ENCODE assay signal across 21 mouse cellular contexts in genomic region chr11:90088473-90088872, GRCm38 (mm10). TPM values are rescaled to one million over a fixed set of nuclear protein-coding genes. Genes with fewer than 3 reads are reported as not detected.
DNase-seq lines count a peak whose midpoint lies in the region; ATAC-seq and TF ChIP-seq lines count a peak whose summit lies in the region.
"Had no signal": no experiment of that assay in that cellular context is flagged by ENCODE, and none has a peak within 500 bp of the region (broad histone marks: within the 10 kb centered on the region; RNA-seq: fewer than 3 reads in every experiment).

No protein-coding gene starts in this region.

- no peak overlapping the region for H3K4me2 ChIP-seq in forebrain, embryonic 14.5 days (ENCODE audit: low read length)
- H3K4me2 ChIP-seq: embryonic facial prominence, embryonic 13.5 days; forebrain, embryonic 13.5 days; heart, embryonic 15.5 days; hindbrain, embryonic 14.5 days; intestine, embryonic 15.5 days had no signal

- H3K27me3 ChIP-seq in heart, adult 2 months (ENCODE audit: control insufficient read depth, insufficient read depth, low read length), result no peaks in the 10 kb centered on the region
- H3K27me3 ChIP-seq in MEL (ENCODE audit: control insufficient read depth in 1 of 2, insufficient read depth in 2 of 2, low read length in 2 of 2), result no peaks in the 10 kb centered on the region; a peak in 1 of 4 replicates
- H3K27me3 ChIP-seq in forebrain, embryonic 14.5 days (replicated peaks; ENCODE audit: control insufficient read depth, insufficient read depth, low read length), result no peaks in the 10 kb centered on the region
- H3K27me3 ChIP-seq: forebrain, embryonic 13.5 days; heart, embryonic 15.5 days; intestine, embryonic 15.5 days had no signal

- 48% methylated on average over 4 of the region's 4 CpGs for WGBS in heart, adult 2 months
- WGBS in forebrain, embryonic 14.5 days, result 86% methylated on average over 4 of the region's 4 CpGs

- peak; percentile 57 to 68; a peak in 2 of 4 replicates for ATAC-seq in hematopoietic stem cell, adult 5-6 weeks (replicated peaks in 1 of 2; ENCODE audit: insufficient read depth in 1 of 2, low FRiP score in 2 of 2, low TSS enrichment in 1 of 2, low read depth in 1 of 2, poor library complexity in 2 of 2, severe bottlenecking in 2 of 2)
- no peak for ATAC-seq in erythroblast, adult 5-6 weeks (replicated peaks; ENCODE audit: low FRiP score, poor library complexity, severe bottlenecking)
- no peak for ATAC-seq in forebrain, embryonic 14.5 days
- ATAC-seq: forebrain, embryonic 13.5 days; intestine, embryonic 15.5 days had no signal

- peak overlapping the region; percentile 40; the same call in 1 of the 2 replicates for H3K27ac ChIP-seq in heart, adult 2 months
- no peak overlapping the region for H3K27ac ChIP-seq in MEL (ENCODE audit: control insufficient read depth, low read depth, low read length)
- no peak overlapping the region for H3K27ac ChIP-seq in forebrain, embryonic 14.5 days (ENCODE audit: low read depth, low read length)
- H3K27ac ChIP-seq: embryonic facial prominence, embryonic 13.5 days; forebrain, embryonic 13.5 days; heart, embryonic 15.5 days; hindbrain, embryonic 10.5 days; hindbrain, embryonic 14.5 days; intestine, embryonic 15.5 days had no signal

- no peak for DNase-seq in heart, adult 2 months
- DNase-seq in heart, adult 18-20 months, result no peak
- peak; percentile 4 for DNase-seq in 416B (ENCODE audit: low read depth)
- peak; percentile 14 for DNase-seq in MEL (ENCODE audit: low read depth, low spot score)
- no peak for DNase-seq in forebrain, embryonic 14.5 days (ENCODE audit: low spot score)
- no peak for DNase-seq in adrenal gland, adult 2 months
- DNase-seq: adrenal gland, postnatal 25 days; cerebellum, adult 2 months; cerebellum, postnatal 10 days; gastrocnemius, postnatal 10 days; heart, postnatal 14 days; kidney, adult 18-20 months had no signal

- no peak for TF ChIP-seq POLR2A in heart, adult 2 months (IDR thresholded peaks at IDR 0.05; ENCODE audit: insufficient read depth, low read depth, low read length)
- no peak for TF ChIP-seq POLR2A in MEL (IDR thresholded peaks at IDR 0.05; ENCODE audit: control insufficient read depth in 1 of 2, insufficient read depth in 1 of 2, low read depth in 1 of 2, low read length in 2 of 2, poor library complexity in 1 of 2)

- no peaks in the 10 kb centered on the region for H3K9me3 ChIP-seq in MEL (replicated peaks; ENCODE audit: insufficient read depth, low read length)
- no peaks in the 10 kb centered on the region for H3K9me3 ChIP-seq in forebrain, embryonic 14.5 days (replicated peaks; ENCODE audit: control insufficient read depth, low read length)
- H3K9me3 ChIP-seq: embryonic facial prominence, embryonic 13.5 days; forebrain, embryonic 13.5 days; heart, embryonic 15.5 days; hindbrain, embryonic 10.5 days; intestine, embryonic 15.5 days had no signal

- H3K79me2 ChIP-seq in heart, adult 2 months (replicated peaks; ENCODE audit: control insufficient read depth, insufficient read depth, low read length), result no peaks in the 10 kb centered on the region
- H3K79me2 ChIP-seq in MEL (ENCODE audit: control insufficient read depth, insufficient read depth, low read length, poor library complexity), result no peaks in the 10 kb centered on the region

- no peak for TF ChIP-seq EP300 in heart, adult 2 months (IDR thresholded peaks at IDR 0.05; ENCODE audit: insufficient read depth, low read depth, low read length)
- no peak for TF ChIP-seq EP300 in MEL (IDR thresholded peaks at IDR 0.05; ENCODE audit: low read depth in 1 of 2, low read length in 2 of 2)

- TF ChIP-seq CTCF in heart, adult 2 months (IDR thresholded peaks at IDR 0.05), result no peak
- no peak for TF ChIP-seq CTCF in MEL (IDR thresholded peaks at IDR 0.05 in 2 of 3, conservative IDR thresholded peaks at IDR 0.05 in 1 of 3; ENCODE audit: control insufficient read depth in 1 of 3, insufficient read depth in 1 of 3, low read depth in 2 of 3, low read length in 3 of 3, poor library complexity in 1 of 3, severe bottlenecking in 1 of 3)

- H3K4me1 ChIP-seq in heart, adult 2 months (ENCODE audit: control insufficient read depth, insufficient read depth, low read length), result no peaks in the 10 kb centered on the region; the same call in 1 of the 2 replicates
- H3K4me1 ChIP-seq in MEL (ENCODE audit: control insufficient read depth in 1 of 2, insufficient read depth in 2 of 2, low read length in 2 of 2), result no peaks in the 10 kb centered on the region
- no peaks in the 10 kb centered on the region for H3K4me1 ChIP-seq in forebrain, embryonic 14.5 days (ENCODE audit: control insufficient read depth, insufficient read depth, low read length)
- H3K4me1 ChIP-seq: forebrain, embryonic 13.5 days; heart, embryonic 15.5 days; hindbrain, embryonic 10.5 days; intestine, embryonic 15.5 days had no signal

- H3K36me3 ChIP-seq in heart, adult 2 months (ENCODE audit: control insufficient read depth, insufficient read depth, low read length), result peaks cover 3% of the 10 kb centered on the region
- no peaks in the 10 kb centered on the region; a peak in 1 of 4 replicates for H3K36me3 ChIP-seq in MEL (ENCODE audit: control insufficient read depth in 1 of 2, insufficient read depth in 2 of 2, low read length in 2 of 2)
- H3K36me3 ChIP-seq in forebrain, embryonic 14.5 days (ENCODE audit: control insufficient read depth, insufficient read depth, low read length), result no peaks in the 10 kb centered on the region
- H3K36me3 ChIP-seq: embryonic facial prominence, embryonic 13.5 days; G1E; heart, embryonic 15.5 days; hindbrain, embryonic 10.5 days; intestine, embryonic 15.5 days had no signal

- intact Hi-C loops in heart, adult 2 months (cut with DNase I), result no loop called here

- TF ChIP-seq RAD21 in MEL (IDR thresholded peaks at IDR 0.05; ENCODE audit: low read depth, low read length), result no peak

- no peak overlapping the region for H3K9ac ChIP-seq in heart, adult 2 months (ENCODE audit: low read depth, low read length)
- H3K9ac ChIP-seq in MEL (ENCODE audit: control insufficient read depth, low read depth, low read length, poor library complexity, severe bottlenecking), result no peak overlapping the region
- H3K9ac ChIP-seq in forebrain, embryonic 14.5 days (ENCODE audit: low read length), result no peak overlapping the region
- H3K9ac ChIP-seq: embryonic facial prominence, embryonic 13.5 days; forebrain, embryonic 13.5 days; heart, embryonic 15.5 days; hindbrain, embryonic 14.5 days; intestine, embryonic 15.5 days had no signal

- no peak overlapping the region for H3K4me3 ChIP-seq in heart, adult 2 months
- H3K4me3 ChIP-seq in MEL (ENCODE audit: control insufficient read depth in 1 of 2, insufficient read depth in 1 of 2, low read depth in 2 of 2, low read length in 2 of 2), result peak overlapping the region; percentile 4 to 61
- no peak overlapping the region for H3K4me3 ChIP-seq in forebrain, embryonic 14.5 days (ENCODE audit: low read depth, low read length)
- H3K4me3 ChIP-seq: embryonic facial prominence, embryonic 13.5 days; forebrain, embryonic 13.5 days; heart, embryonic 15.5 days; hindbrain, embryonic 10.5 days; intestine, embryonic 15.5 days had no signal

TF ChIP-seq in MEL, 35 proteins besides CTCF, POLR2A, EP300 and RAD21:
- TF ChIP-seq TAL1 (IDR thresholded peaks at IDR 0.05; ENCODE audit: low read length) (no peak), BHLHE40 (IDR thresholded peaks at IDR 0.05; ENCODE audit: borderline replicate concordance, low read depth, low read length) (no peak), ZC3H11A (IDR thresholded peaks at IDR 0.05; ENCODE audit: low read depth, low read length) (no peak), RCOR1 (IDR thresholded peaks at IDR 0.05; ENCODE audit: low read depth, low read length) (no peak), ETS1 (IDR thresholded peaks at IDR 0.05; ENCODE audit: low read depth, low read length) (no peak), MYB (IDR thresholded peaks at IDR 0.05; ENCODE audit: low read depth, low read length) (no peak), MEF2A (IDR thresholded peaks at IDR 0.05; ENCODE audit: extremely low read depth, insufficient replicate concordance, low read depth, low read length, poor library complexity, severe bottlenecking) (no peak), MAFK (IDR thresholded peaks at IDR 0.05; ENCODE audit: borderline replicate concordance, low read depth, low read length) (no peak), TBP (IDR thresholded peaks at IDR 0.05; ENCODE audit: low read depth, low read length) (no peak), NELFE (IDR thresholded peaks at IDR 0.05; ENCODE audit: low read depth, low read length) (no peak), UBTF (IDR thresholded peaks at IDR 0.05; ENCODE audit: borderline replicate concordance, insufficient read depth, low read depth, low read length) (no peak), ZMIZ1 (IDR thresholded peaks at IDR 0.05; ENCODE audit: low read depth, low read length) (no peak), HCFC1 (IDR thresholded peaks at IDR 0.05; ENCODE audit: low read depth, low read length) (no peak), MAZ (IDR thresholded peaks at IDR 0.05; ENCODE audit: low read depth, low read length) (no peak), ELF1 (IDR thresholded peaks at IDR 0.05; ENCODE audit: low read depth, low read length) (no peak)

RNA-seq across cellular contexts. Expression of gene Tmem100, which starts 58.3 kb away (rescaled TPM):
- 10 to 100 TPM; 14.7 to 18.3 TPM for total RNA-seq in heart, adult 2 months (2021)
- polyA plus RNA-seq in heart, adult 2 months (2012; rRNA removed), result 5.4 and 11.4 TPM in 2 replicates
- total RNA-seq in heart, adult 18-20 months (2021), result 10 to 100 TPM in 1 of 2 experiments, 1 to 10 TPM in 1; 9.8 to 15.2 TPM
- total RNA-seq in MEL (2012; rRNA removed), result not detected in 2 replicates
- not detected for polyA plus RNA-seq in MEL (2012; ENCODE audit: insufficient read depth in 1 of 2, insufficient read length in 2 of 2, low read depth in 1 of 2, low replicate concordance in 2 of 2, missing spikeins in 1 of 2)
- total RNA-seq in hematopoietic stem cell, adult 5-6 weeks (2017), result 0.25 TPM in 1 of 2 replicates, not detected in the other
- not detected in 2 replicates for total RNA-seq in erythroblast, adult 5-6 weeks (2015; ENCODE audit: low replicate concordance)
- total RNA-seq in erythroblast, adult 5-6 weeks (2017; ENCODE audit: low replicate concordance), result not detected in 2 replicates
- 6.7 and 7.6 TPM in 2 replicates for polyA plus RNA-seq in forebrain, embryonic 14.5 days (2014; fragmentation: Nextera tagmentation; extraction: Ambion mirVana)
- total RNA-seq in adrenal gland, adult 2 months (2021), result 1 to 10 TPM; 4.1 to 4.4 TPM
- polyA plus RNA-seq in adrenal gland, adult 2 months (2012; rRNA removed), result 1.1 and 1.5 TPM in 2 replicates

Comparison
In these comparisons a context has a peak if more than half of its experiments do, and no peak if none do; other contexts are left out.
1. DNase-seq: peak in 416B (single experiment) and MEL (single experiment); none in heart, adult 2 months (0 of 2), heart, adult 18-20 months (0 of 2), forebrain, embryonic 14.5 days (single experiment) and adrenal gland, adult 2 months (single experiment).
2. H3K4me3 ChIP-seq: peak in MEL (2 of 2); none in heart, adult 2 months (single experiment) and forebrain, embryonic 14.5 days (single experiment).
3. ATAC-seq: peak in hematopoietic stem cell, adult 5-6 weeks (2 of 2); none in erythroblast, adult 5-6 weeks (single experiment) and forebrain, embryonic 14.5 days (single experiment).